Mouse (Mus musculus) midbrain, embryonic 14.5 days (tissue): Measurements from ENCODE around the gene Irf3. TPM values are rescaled to one million over a fixed set of nuclear protein-coding genes. Genes with fewer than 3 reads are reported as not detected.

Experiments used
- ATAC-seq: fragments of 200-750 bp; cut with Nextera tagmentation; 2 replicates; pipeline ENCODE4 v1.8.0; 2017; ENCODE audit warnings: moderate number of reproducible peaks, moderate library complexity; ENCODE audit not compliant: low FRiP score, low TSS enrichment
- DNase-seq: peaks from one replicate; pipeline ENCODE4 v3.0.0-alpha.2; 2015
- H3K27ac ChIP-seq: fragments of 300-500 bp; sonication (generic); replicated peaks from 2 replicates; pipeline ENCODE4 v1.5.1; 2014; ENCODE audit warnings: mild to moderate bottlenecking, low read depth, low read length, moderate library complexity
- H3K27me3 ChIP-seq: fragments of 300-500 bp; sonication (generic); 2 replicates; pipeline ENCODE4 v1.6.1; 2014; ENCODE audit warnings: low read length, control low read depth, mixed read lengths; ENCODE audit not compliant: control insufficient read depth, insufficient read depth
- H3K36me3 ChIP-seq: fragments of 300-500 bp; sonication (generic); 2 replicates; pipeline ENCODE4 v1.6.1; 2014; ENCODE audit warnings: low read length, control low read depth; ENCODE audit not compliant: control insufficient read depth, insufficient read depth
- H3K4me1 ChIP-seq: fragments of 300-500 bp; sonication (generic); 2 replicates; pipeline ENCODE4 v1.6.1; 2014; ENCODE audit warnings: mild to moderate bottlenecking, antibody characterized with exemption, low read length, control low read depth; ENCODE audit not compliant: control insufficient read depth, insufficient read depth
- H3K4me2 ChIP-seq: fragments of 300-500 bp; sonication (generic); 2 replicates; pipeline ENCODE4 v1.6.1; 2014; ENCODE audit warnings: mild to moderate bottlenecking, low read length, moderate library complexity
- H3K4me3 ChIP-seq: fragments of 300-500 bp; sonication (generic); replicated peaks from 2 replicates; pipeline ENCODE4 v1.5.1; 2014; ENCODE audit warnings: low read depth, low read length
- H3K9ac ChIP-seq: fragments of 300-500 bp; sonication (generic); replicated peaks from 2 replicates; pipeline ENCODE4 v1.6.1; 2014; ENCODE audit warnings: mild to moderate bottlenecking, low read length, moderate library complexity
- H3K9me3 ChIP-seq: fragments of 300-500 bp; sonication (generic); 2 replicates; pipeline ENCODE4 v1.6.1; 2016; ENCODE audit warnings: low read length, control low read depth, mixed read lengths; ENCODE audit not compliant: control insufficient read depth
- WGBS: fragments of 180-500 bp; shearing (Covaris S2); extraction: QIAGEN DNeasy Blood & Tissue Kit; methylation state at CpG from one replicate; pipeline ENCODE4 v1.1.7; 2014; 5-methylcytosine and 5-hydroxymethylcytosine counted together
- polyA plus RNA-seq: library from polyadenylated mRNA; unstranded; fragments of >200 nt; fragmentation: Nextera tagmentation; extraction: Ambion mirVana; gene quantifications from 2 replicates; pipeline ENCODE4 v1.2.1, GENCODE M21; 2014

The Irf3 gene
- polyA plus RNA-seq, 1 experiment from 2014 or later, result 46.7 TPM

DNA sequence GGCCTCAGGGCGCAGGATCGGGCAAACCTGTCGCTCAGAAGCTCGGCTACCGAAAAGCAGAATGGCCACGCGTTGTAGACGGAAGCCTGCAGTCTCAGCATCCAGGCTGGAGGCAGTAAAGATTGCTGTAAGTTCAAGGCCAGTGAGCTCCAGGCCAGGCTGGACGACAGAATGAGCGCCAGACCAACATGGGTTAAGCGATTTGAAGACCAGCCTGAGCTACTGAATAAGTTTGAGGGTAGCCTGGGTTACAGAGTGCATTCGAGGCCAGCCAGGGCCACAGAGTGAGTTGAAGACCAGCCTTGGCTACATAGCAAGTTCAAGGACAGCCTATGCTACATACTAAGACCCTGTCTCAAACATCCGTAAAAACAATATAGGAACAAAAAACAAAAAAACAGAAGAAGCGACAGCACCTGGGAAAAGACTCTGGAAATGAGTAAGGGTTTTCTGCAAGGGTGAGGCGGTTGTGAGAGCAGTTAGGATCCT, 536 bp downstream of the Irf3 start:
- peaks cover 16% of the 10 kb centered on the region for H3K4me1 ChIP-seq
- ATAC-seq (peak; percentile 15; the same call in 1 of the 2 replicates), DNase-seq (no peak)
- H3K27ac ChIP-seq, result peak overlapping the region; percentile 70
- no peaks in the 10 kb centered on the region for H3K9me3 ChIP-seq
- peak overlapping the region; percentile 92 for H3K4me2 ChIP-seq
- WGBS, result 4% methylated on average over 15 of the region's 15 CpGs
- no peaks in the 10 kb centered on the region for H3K27me3 ChIP-seq
- H3K4me3 ChIP-seq, result peak overlapping the region; percentile 61
- H3K9ac ChIP-seq, result peak overlapping the region; percentile 71
- H3K36me3 ChIP-seq, result peaks cover 35% of the 10 kb centered on the region

GRCm38 (mm10) chr7:44998501-44998955, 1.1 kb downstream of the Irf3 start, which contains the start of gene Bcl2l12:
TSS of gene Bcl2l12 (minus strand) at chr7:44998712.
- no peaks in the 10 kb centered on the region for H3K9me3 ChIP-seq
- WGBS, result 4% methylated on average over 18 of the region's 18 CpGs
- H3K9ac ChIP-seq, result peak within 1 kb of the TSS; percentile 71
- H3K4me3 ChIP-seq, result peak within 1 kb of the TSS; percentile 61
- H3K36me3 ChIP-seq, result peaks cover 41% of the 10 kb centered on the region
- peaks cover 16% of the 10 kb centered on the region for H3K4me1 ChIP-seq
- H3K4me2 ChIP-seq, result peak within 1 kb of the TSS; percentile 92
- DNase-seq, result peak; percentile 32
- peak within 1 kb of the TSS; percentile 70 for H3K27ac ChIP-seq
- H3K27me3 ChIP-seq, result no peaks in the 10 kb centered on the region
- no peak for ATAC-seq

GRCm38 (mm10) chr7:44999753-45000152, 2.3 kb downstream of the Irf3 start:
- DNase-seq, result no peak
- no peak for ATAC-seq
- Histone ChIP-seq H3K36me3 (peaks cover 51% of the 10 kb centered on the region), H3K4me2 (no peak overlapping the region), H3K4me3 (no peak overlapping the region), H3K9me3 (no peaks in the 10 kb centered on the region), H3K4me1 (peaks cover 16% of the 10 kb centered on the region), H3K9ac (no peak overlapping the region), H3K27me3 (no peaks in the 10 kb centered on the region), H3K27ac (no peak overlapping the region)
- 89% methylated on average over 11 of the region's 11 CpGs for WGBS

GRCm38 (mm10) chr7:45000539-45001114, 3.2 kb downstream of the Irf3 start:
- H3K4me3 ChIP-seq, result no peak overlapping the region
- peaks cover 16% of the 10 kb centered on the region for H3K4me1 ChIP-seq
- H3K36me3 ChIP-seq, result peaks cover 60% of the 10 kb centered on the region
- WGBS, result 84% methylated on average over 21 of the region's 21 CpGs
- H3K4me2 ChIP-seq, result no peak overlapping the region
- ATAC-seq, result no peak
- DNase-seq, result no peak
- no peak overlapping the region for H3K9ac ChIP-seq
- H3K9me3 ChIP-seq, result no peaks in the 10 kb centered on the region
- no peaks in the 10 kb centered on the region for H3K27me3 ChIP-seq
- no peak overlapping the region for H3K27ac ChIP-seq

DNA sequence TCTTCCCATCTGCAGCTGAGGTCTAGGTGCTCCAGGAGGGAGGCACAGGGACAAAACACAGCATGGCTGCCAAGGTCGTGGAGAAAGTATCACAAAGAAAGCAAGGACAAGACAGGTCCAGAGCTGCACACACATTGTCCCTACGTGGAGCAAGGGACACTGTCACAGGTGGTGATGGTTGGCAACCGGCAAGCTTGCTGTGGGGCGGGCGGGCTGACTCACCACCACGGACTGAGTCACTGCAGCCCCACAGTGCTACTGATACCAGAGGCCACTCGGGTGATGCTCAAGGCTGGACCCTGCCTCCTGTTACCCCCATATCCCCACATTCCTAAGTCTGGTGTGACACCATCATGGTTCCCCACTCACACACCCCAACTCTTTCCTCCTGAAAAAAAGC, 5.0 kb downstream of the Irf3 start:
- no peak overlapping the region for H3K9ac ChIP-seq
- no peak overlapping the region for H3K4me2 ChIP-seq
- ATAC-seq (no peak), DNase-seq (no peak)
- no peaks in the 10 kb centered on the region for H3K27me3 ChIP-seq
- no peaks in the 10 kb centered on the region for H3K9me3 ChIP-seq
- H3K36me3 ChIP-seq, result peaks cover 78% of the 10 kb centered on the region
- 91% methylated on average over 7 of the region's 7 CpGs for WGBS
- peaks cover 10% of the 10 kb centered on the region for H3K4me1 ChIP-seq
- H3K27ac ChIP-seq, result no peak overlapping the region
- H3K4me3 ChIP-seq, result no peak overlapping the region

- Histone ChIP-seq H3K9me3 (no peaks in the 10 kb centered on the region), H3K4me1 (no peaks in the 10 kb centered on the region), H3K36me3 (peaks cover 99% of the 10 kb centered on the region), H3K4me3 (no peak overlapping the region), H3K9ac (no peak overlapping the region), H3K4me2 (no peak overlapping the region), H3K27me3 (no peaks in the 10 kb centered on the region), H3K27ac (no peak overlapping the region)
- ATAC-seq (no peak), DNase-seq (no peak)
- 91% methylated on average over 3 of the region's 3 CpGs for WGBS
Observed at GRCm38 (mm10) chr7:45004546-45004945, 7.1 kb downstream of the Irf3 start.

DNA sequence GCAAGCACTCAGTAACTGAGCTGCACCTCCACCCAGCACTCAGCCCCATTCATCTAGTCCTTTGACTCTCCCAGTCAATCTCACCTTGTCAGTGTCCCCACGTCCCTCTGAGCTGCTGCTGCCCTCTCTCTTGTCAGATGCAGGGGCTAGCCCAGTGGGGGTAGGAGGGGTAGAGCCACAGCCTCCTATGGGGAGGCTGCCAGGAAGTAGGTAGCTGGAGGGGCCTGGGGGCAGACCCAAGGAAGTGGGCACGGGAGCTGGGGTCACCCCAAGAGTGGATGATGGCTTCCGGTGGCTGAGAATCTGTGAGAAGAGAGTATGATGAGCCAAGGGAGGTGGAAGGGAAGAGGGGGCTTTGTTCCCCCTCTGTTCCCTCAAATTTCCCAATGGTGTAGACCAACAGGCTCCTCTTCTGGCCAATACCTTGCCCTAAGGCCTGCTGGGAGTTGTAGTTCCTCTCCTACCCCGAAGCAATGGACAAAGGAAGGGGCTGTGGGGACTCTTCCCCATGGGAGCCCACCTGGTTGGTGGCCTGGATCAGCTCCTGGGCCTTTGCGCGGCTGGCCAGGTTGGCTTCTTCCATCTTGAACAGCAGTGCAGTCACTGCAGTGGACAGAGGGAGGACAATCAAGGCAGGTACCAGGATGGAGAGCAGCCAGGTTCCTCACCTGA, 8.0 kb downstream of the Irf3 start:
- DNase-seq, result no peak
- 92% methylated on average over 6 of the region's 6 CpGs for WGBS
- no peak for ATAC-seq

DNA sequence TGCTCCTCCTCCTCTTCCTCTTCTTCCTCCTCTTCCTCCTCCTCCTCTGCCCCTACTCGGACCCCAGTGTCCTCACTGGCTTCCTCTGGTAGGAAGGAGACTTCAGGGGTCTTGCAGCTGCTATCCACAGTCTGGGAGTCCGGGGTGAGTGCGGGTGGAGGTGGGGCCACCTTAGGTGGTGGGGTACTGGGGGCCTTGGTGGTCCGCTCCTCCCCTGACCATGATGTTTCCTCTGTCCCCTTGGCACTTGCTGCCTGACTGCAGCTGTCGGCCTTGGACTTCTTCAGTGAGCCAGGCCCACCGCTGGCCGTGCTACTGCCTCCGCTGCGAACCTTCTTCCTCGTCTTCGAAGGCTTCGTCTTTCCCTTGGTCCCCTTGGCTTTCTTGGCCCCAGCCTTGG, 9.1 kb downstream of the Irf3 start:
- no peaks in the 10 kb centered on the region for H3K27me3 ChIP-seq
- no peak overlapping the region for H3K9ac ChIP-seq
- peaks cover 96% of the 10 kb centered on the region for H3K36me3 ChIP-seq
- H3K9me3 ChIP-seq, result no peaks in the 10 kb centered on the region
- no peak overlapping the region for H3K4me3 ChIP-seq
- no peaks in the 10 kb centered on the region for H3K4me1 ChIP-seq
- WGBS, result 96% methylated on average over 12 of the region's 12 CpGs
- no peak for DNase-seq
- H3K27ac ChIP-seq, result no peak overlapping the region
- no peak overlapping the region for H3K4me2 ChIP-seq
- no peak for ATAC-seq

More for the DNA sequence above, 8.0 kb downstream of the Irf3 start:
- H3K9ac ChIP-seq, result no peak overlapping the region
- H3K4me2 ChIP-seq, result no peak overlapping the region
- H3K27ac ChIP-seq, result no peak overlapping the region
- H3K27me3 ChIP-seq, result no peaks in the 10 kb centered on the region
- H3K4me1 ChIP-seq, result no peaks in the 10 kb centered on the region
- peaks cover 99% of the 10 kb centered on the region for H3K36me3 ChIP-seq
- H3K9me3 ChIP-seq, result no peaks in the 10 kb centered on the region
- H3K4me3 ChIP-seq, result no peak overlapping the region

GRCm38 (mm10) chr7:45007141-45007540, 9.7 kb downstream of the Irf3 start:
- no peak for ATAC-seq
- 96% methylated on average over 29 of the region's 29 CpGs for WGBS
- Histone ChIP-seq H3K36me3 (peaks cover 96% of the 10 kb centered on the region), H3K9me3 (no peaks in the 10 kb centered on the region), H3K27ac (no peak overlapping the region), H3K27me3 (no peaks in the 10 kb centered on the region), H3K4me2 (no peak overlapping the region), H3K4me3 (no peak overlapping the region), H3K4me1 (no peaks in the 10 kb centered on the region), H3K9ac (no peak overlapping the region)
- no peak for DNase-seq
